Mouse (Mus musculus): ENCODE measurements around the gene Gm11634. TPM values are rescaled to one million over a fixed set of nuclear protein-coding genes. Genes with fewer than 3 reads are reported as not detected.

Gm11634 gene
- polyA plus RNA-seq, 1 experiment from 2014 or later = 0.15 TPM

GRCm38 (mm10) chr11:101583205-101583604, 15.9 kb downstream of the Gm11634 start:
- WGBS (ENCODE audit: insufficient replicate concordance) = 77% methylated on average over 2 of the region's 2 CpGs
- Histone ChIP-seq H3K36me3 (ENCODE audit: control insufficient read depth, insufficient read depth) (peaks cover 13% of the 10 kb centered on the region), H3K27me3 (ENCODE audit: control insufficient read depth, insufficient read depth, low read depth, low read length) (no peaks in the 10 kb centered on the region), H3K9me3 (replicated peaks; ENCODE audit: control insufficient read depth, low read length) (no peaks in the 10 kb centered on the region), H3K9ac (ENCODE audit: low read depth, low read length) (no peak overlapping the region), H3K4me1 (ENCODE audit: control insufficient read depth, low read depth, low read length) (peaks cover 6% of the 10 kb centered on the region), H3K4me3 (ENCODE audit: low read depth, low read length) (no peak overlapping the region), H3K4me2 (ENCODE audit: low read depth, low read length) (0 out of 2 replicates have a peak overlapping the region, but pooled peaks have one; percentile 7), H3K27ac (ENCODE audit: low read length) (no peak overlapping the region)
- no peak for ATAC-seq (ENCODE audit: low read depth)

GRCm38 (mm10) chr11:101582054-101583035, 16.7 kb downstream of the Gm11634 start, which contains the start of gene Tmem106a:
Tmem106a (plus strand) TSS chr11:101582242.
- WGBS (ENCODE audit: insufficient replicate concordance) = 12% methylated on average over 30 of the region's 31 CpGs
- H3K4me2 ChIP-seq (ENCODE audit: low read depth, low read length) = peak within 1 kb of the TSS; percentile 66

GRCm38 (mm10) chr11:101581081-101581764, 17.8 kb downstream of the Gm11634 start:
- Histone ChIP-seq H3K9me3 (replicated peaks; ENCODE audit: control insufficient read depth, low read length) (no peaks in the 10 kb centered on the region), H3K9ac (ENCODE audit: low read depth, low read length) (no peak overlapping the region), H3K4me3 (ENCODE audit: low read depth, low read length) (no peak overlapping the region), H3K27ac (ENCODE audit: low read length) (0 out of 2 replicates have a peak overlapping the region, but pooled peaks have one; percentile 18), H3K36me3 (ENCODE audit: control insufficient read depth, insufficient read depth) (peaks cover 33% of the 10 kb centered on the region), H3K4me1 (ENCODE audit: control insufficient read depth, low read depth, low read length) (peaks cover 6% of the 10 kb centered on the region), H3K27me3 (ENCODE audit: control insufficient read depth, insufficient read depth, low read depth, low read length) (no peaks in the 10 kb centered on the region), H3K4me2 (ENCODE audit: low read depth, low read length) (no peak overlapping the region)
- no peak for ATAC-seq (ENCODE audit: low read depth)
- 49% methylated on average over 6 of the region's 6 CpGs for WGBS (ENCODE audit: insufficient replicate concordance)

More at GRCm38 (mm10) chr11:101582054-101583035, 16.7 kb downstream of the Gm11634 start, which contains the start of gene Tmem106a:
- Histone ChIP-seq H3K4me3 (ENCODE audit: low read depth, low read length) (peak within 1 kb of the TSS; percentile 65), H3K27ac (ENCODE audit: low read length) (peak within 1 kb of the TSS; percentile 18; the same call in 1 of the 2 replicates), H3K4me1 (ENCODE audit: control insufficient read depth, low read depth, low read length) (peaks cover 6% of the 10 kb centered on the region), H3K9me3 (replicated peaks; ENCODE audit: control insufficient read depth, low read length) (no peaks in the 10 kb centered on the region), H3K9ac (ENCODE audit: low read depth, low read length) (peak within 1 kb of the TSS; percentile 55), H3K27me3 (ENCODE audit: control insufficient read depth, insufficient read depth, low read depth, low read length) (no peaks in the 10 kb centered on the region), H3K36me3 (ENCODE audit: control insufficient read depth, insufficient read depth) (peaks cover 22% of the 10 kb centered on the region)
- peak; percentile 92 for ATAC-seq (ENCODE audit: low read depth)

DNA sequence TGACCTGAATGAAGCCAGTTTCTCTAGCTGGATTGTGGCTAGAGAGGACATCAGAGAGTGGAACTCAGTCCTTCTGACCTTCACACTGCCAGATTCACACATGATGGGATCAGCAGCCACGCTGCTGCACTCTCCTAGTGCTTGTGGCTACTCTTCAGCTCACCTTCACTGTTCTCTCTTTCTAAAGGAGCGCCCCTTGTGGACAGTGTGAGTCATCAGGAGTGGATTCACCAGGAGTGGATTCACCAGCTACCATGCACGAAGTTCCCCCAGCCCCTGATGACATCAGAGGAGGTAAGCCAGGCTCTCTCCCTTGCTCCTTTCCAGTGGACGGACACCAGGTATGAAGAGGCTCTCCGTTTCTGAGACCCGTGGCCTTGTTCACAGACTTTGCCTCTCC, 22.9 kb downstream of the Gm11634 start:
- WGBS (ENCODE audit: insufficient replicate concordance) = 80% methylated on average over 6 of the region's 6 CpGs
- Histone ChIP-seq H3K9ac (ENCODE audit: low read depth, low read length) (no peak overlapping the region), H3K4me1 (ENCODE audit: control insufficient read depth, low read depth, low read length) (no peaks in the 10 kb centered on the region), H3K27me3 (ENCODE audit: control insufficient read depth, insufficient read depth, low read depth, low read length) (no peaks in the 10 kb centered on the region), H3K4me3 (ENCODE audit: low read depth, low read length) (no peak overlapping the region), H3K27ac (ENCODE audit: low read length) (no peak overlapping the region), H3K9me3 (replicated peaks; ENCODE audit: control insufficient read depth, low read length) (no peaks in the 10 kb centered on the region), H3K4me2 (ENCODE audit: low read depth, low read length) (no peak overlapping the region), H3K36me3 (ENCODE audit: control insufficient read depth, insufficient read depth) (peaks cover 76% of the 10 kb centered on the region)
- no peak for ATAC-seq (ENCODE audit: low read depth)

DNA sequence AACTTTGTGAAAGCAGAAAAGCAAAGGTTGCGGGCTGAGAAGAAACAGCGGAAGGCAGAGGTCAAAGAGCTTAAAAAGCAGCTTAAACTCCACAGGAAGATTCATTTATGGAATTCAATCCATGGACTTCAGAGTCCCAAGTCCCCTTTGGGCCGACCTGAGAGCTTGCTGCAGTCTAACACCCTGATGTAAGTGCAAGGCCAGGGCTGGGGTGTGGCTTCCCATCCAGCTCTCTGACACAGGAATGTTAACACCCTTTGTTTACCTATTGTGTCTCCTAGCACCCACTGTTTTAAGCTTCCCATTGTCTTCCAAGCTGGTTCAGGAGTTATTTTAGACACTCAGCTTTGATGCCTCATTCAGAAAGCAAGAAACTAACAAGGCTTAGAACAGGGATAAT, 30.6 kb downstream of the Gm11634 start:
- H3K27ac ChIP-seq (ENCODE audit: low read length) = no peak overlapping the region
- no peaks in the 10 kb centered on the region for H3K27me3 ChIP-seq (ENCODE audit: control insufficient read depth, insufficient read depth, low read depth, low read length)
- 87% methylated on average over 3 of the region's 3 CpGs for WGBS (ENCODE audit: insufficient replicate concordance)
- no peak for ATAC-seq (ENCODE audit: low read depth)
- no peaks in the 10 kb centered on the region for H3K9me3 ChIP-seq (replicated peaks; ENCODE audit: control insufficient read depth, low read length)
- no peak overlapping the region for H3K4me3 ChIP-seq (ENCODE audit: low read depth, low read length)
- no peak overlapping the region for H3K4me2 ChIP-seq (ENCODE audit: low read depth, low read length)
- no peak overlapping the region for H3K9ac ChIP-seq (ENCODE audit: low read depth, low read length)
- H3K4me1 ChIP-seq (ENCODE audit: control insufficient read depth, low read depth, low read length) = no peaks in the 10 kb centered on the region
- peaks cover 87% of the 10 kb centered on the region for H3K36me3 ChIP-seq (ENCODE audit: control insufficient read depth, insufficient read depth)

DNA sequence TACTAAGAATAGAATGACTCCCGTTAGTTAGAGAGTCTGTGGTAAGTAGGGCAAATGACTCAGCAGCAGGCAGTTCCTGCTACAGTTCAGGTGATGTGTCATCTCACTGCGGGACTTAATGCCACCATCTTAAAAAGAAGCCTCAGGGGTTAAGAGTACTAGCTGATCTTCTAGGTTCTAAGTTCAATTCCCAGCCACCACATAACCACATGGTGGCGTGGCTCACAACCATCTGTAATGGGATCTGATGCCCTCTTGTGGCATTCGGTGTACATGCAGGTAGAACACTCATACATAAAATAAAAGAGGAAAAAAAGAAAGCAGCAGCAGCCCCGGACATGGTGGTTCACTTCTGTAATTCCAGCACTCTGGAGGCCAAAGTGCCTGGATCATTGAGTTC, 36.7 kb downstream of the Gm11634 start:
- peaks cover 2% of the 10 kb centered on the region; the same call in 1 of the 2 replicates for H3K4me1 ChIP-seq (ENCODE audit: control insufficient read depth, low read depth, low read length)
- no peaks in the 10 kb centered on the region for H3K27me3 ChIP-seq (ENCODE audit: control insufficient read depth, insufficient read depth, low read depth, low read length)
- no peak overlapping the region for H3K4me3 ChIP-seq (ENCODE audit: low read depth, low read length)
- H3K4me2 ChIP-seq (ENCODE audit: low read depth, low read length) = no peak overlapping the region
- ATAC-seq (ENCODE audit: low read depth) = 0 out of 2 replicates have a peak, but pooled peaks have one; percentile 30
- H3K9ac ChIP-seq (ENCODE audit: low read depth, low read length) = no peak overlapping the region
- H3K36me3 ChIP-seq (ENCODE audit: control insufficient read depth, insufficient read depth) = peaks cover 63% of the 10 kb centered on the region
- no peak overlapping the region for H3K27ac ChIP-seq (ENCODE audit: low read length)
- WGBS (ENCODE audit: insufficient replicate concordance) = 16% methylated on average over 5 of the region's 5 CpGs
- no peaks in the 10 kb centered on the region for H3K9me3 ChIP-seq (replicated peaks; ENCODE audit: control insufficient read depth, low read length)

- peaks cover 23% of the 10 kb centered on the region for H3K36me3 ChIP-seq (ENCODE audit: control insufficient read depth, insufficient read depth)
These were observed 42.1 kb downstream of the Gm11634 start for GRCm38 (mm10) chr11:101556954-101557353.

GRCm38 (mm10) chr11:101556541-101556940, 42.5 kb downstream of the Gm11634 start:
- 80% methylated on average over 7 of the region's 7 CpGs for WGBS (ENCODE audit: insufficient replicate concordance)
- Histone ChIP-seq H3K9me3 (replicated peaks; ENCODE audit: control insufficient read depth, low read length) (no peaks in the 10 kb centered on the region), H3K4me1 (ENCODE audit: control insufficient read depth, low read depth, low read length) (peaks cover 7% of the 10 kb centered on the region), H3K4me3 (ENCODE audit: low read depth, low read length) (no peak overlapping the region), H3K4me2 (ENCODE audit: low read depth, low read length) (peak overlapping the region; percentile 31; the same call in 1 of the 2 replicates), H3K36me3 (ENCODE audit: control insufficient read depth, insufficient read depth) (peaks cover 21% of the 10 kb centered on the region), H3K27me3 (ENCODE audit: control insufficient read depth, insufficient read depth, low read depth, low read length) (no peaks in the 10 kb centered on the region), H3K27ac (ENCODE audit: low read length) (peak overlapping the region; percentile 58), H3K9ac (ENCODE audit: low read depth, low read length) (no peak overlapping the region)
- ATAC-seq (ENCODE audit: low read depth) = no peak

More at GRCm38 (mm10) chr11:101556954-101557353, 42.1 kb downstream of the Gm11634 start:
- H3K9ac ChIP-seq (ENCODE audit: low read depth, low read length) = no peak overlapping the region
- peak overlapping the region; percentile 31; the same call in 1 of the 2 replicates for H3K4me2 ChIP-seq (ENCODE audit: low read depth, low read length)
- no peak overlapping the region for H3K4me3 ChIP-seq (ENCODE audit: low read depth, low read length)
- no peak for ATAC-seq (ENCODE audit: low read depth)
- no peaks in the 10 kb centered on the region for H3K27me3 ChIP-seq (ENCODE audit: control insufficient read depth, insufficient read depth, low read depth, low read length)
- H3K9me3 ChIP-seq (replicated peaks; ENCODE audit: control insufficient read depth, low read length) = no peaks in the 10 kb centered on the region
- peaks cover 7% of the 10 kb centered on the region for H3K4me1 ChIP-seq (ENCODE audit: control insufficient read depth, low read depth, low read length)
- WGBS (ENCODE audit: insufficient replicate concordance) = 69% methylated on average over 2 of the region's 2 CpGs
- H3K27ac ChIP-seq (ENCODE audit: low read length) = peak overlapping the region; percentile 58
